Mouse (Mus musculus) intestine, embryonic 14.5 days (tissue): ENCODE measurements around the gene Rasip1. TPM values are rescaled to one million over a fixed set of nuclear protein-coding genes. Genes with fewer than 3 reads are reported as not detected.
A peak's percentile ranks its signal among the peaks of the same experiment; 100 is the strongest.

Source experiments
- ATAC-seq: fragments of 200-750 bp; cut with Nextera tagmentation; replicated peaks from 2 replicates; pipeline ENCODE4 v1.8.0; 2017; ENCODE audit warnings: low read depth, moderate number of reproducible peaks, moderate TSS enrichment, moderate library complexity; ENCODE audit not compliant: low FRiP score, low TSS enrichment
- DNase-seq: peaks from one replicate; pipeline ENCODE4 v3.0.0-alpha.2; 2018; ENCODE audit warnings: low spot score
- H3K27ac ChIP-seq: fragments of 300-500 bp; sonication (generic); 2 replicates; pipeline ENCODE4 v1.5.1; 2014; ENCODE audit warnings: low read depth, mild to moderate bottlenecking, control low read depth
- H3K27me3 ChIP-seq: fragments of 300-500 bp; sonication (generic); replicated peaks from 2 replicates; pipeline ENCODE4 v1.6.1; 2014; ENCODE audit warnings: low read length, control low read depth; ENCODE audit not compliant: control insufficient read depth, insufficient read depth
- H3K36me3 ChIP-seq: fragments of 300-500 bp; sonication (generic); 2 replicates; pipeline ENCODE4 v1.6.1; 2014; ENCODE audit warnings: low read length, control low read depth; ENCODE audit not compliant: control insufficient read depth, insufficient read depth
- H3K4me1 ChIP-seq: fragments of 300-500 bp; sonication (generic); replicated peaks from 2 replicates; pipeline ENCODE4 v1.6.1; 2014; ENCODE audit warnings: low read length, control low read depth, mixed read lengths; ENCODE audit not compliant: control insufficient read depth, insufficient read depth
- H3K4me2 ChIP-seq: fragments of 300-500 bp; sonication (generic); 2 replicates; pipeline ENCODE4 v1.6.1; 2014; ENCODE audit warnings: low read length
- H3K4me3 ChIP-seq: fragments of 300-500 bp; sonication (generic); 2 replicates; pipeline ENCODE4 v1.5.1; 2014; ENCODE audit warnings: low read depth, low read length, control low read depth, mixed read lengths
- H3K9ac ChIP-seq: fragments of 300-500 bp; sonication (generic); 2 replicates; pipeline ENCODE4 v1.6.1; 2014; ENCODE audit warnings: mild to moderate bottlenecking, low read length
- H3K9me3 ChIP-seq: fragments of 300-500 bp; sonication (generic); 2 replicates; pipeline ENCODE4 v1.6.1; 2016; ENCODE audit warnings: low read length, control low read depth; ENCODE audit not compliant: control insufficient read depth
- WGBS: fragments of 180-500 bp; shearing (Covaris S2); extraction: QIAGEN DNeasy Blood & Tissue Kit; methylation state at CpG from one replicate; pipeline ENCODE4 v1.1.7; 2014; 5-methylcytosine and 5-hydroxymethylcytosine counted together
- polyA plus RNA-seq: library from polyadenylated mRNA; unstranded; fragments of >200 nt; fragmentation: Nextera tagmentation; extraction: Ambion mirVana; gene quantifications from 2 replicates; pipeline ENCODE4 v1.2.1, GENCODE M21; 2014

The Rasip1 gene
- polyA plus RNA-seq, 1 experiment from 2014 or later: 9.1 TPM

GRCm38 (mm10) chr7:45665303-45666138, 38.2 kb downstream of the Rasip1 start:
- 42% methylated on average over 13 of the region's 13 CpGs for WGBS
- Histone ChIP-seq H3K4me2 (peak overlapping the region; percentile 34), H3K9ac (no peak overlapping the region), H3K27me3 (no peaks in the 10 kb centered on the region), H3K4me3 (no peak overlapping the region; the same call in 1 of the 2 replicates), H3K9me3 (no peaks in the 10 kb centered on the region), H3K4me1 (peaks cover 10% of the 10 kb centered on the region; the same call in 1 of the 2 replicates), H3K36me3 (no peaks in the 10 kb centered on the region), H3K27ac (no peak overlapping the region)
- DNase-seq (peak; percentile 56), ATAC-seq (no peak)

GRCm38 (mm10) chr7:45666161-45666560, 38.9 kb downstream of the Rasip1 start, which contains the start of gene Fut2:
Gene Fut2, minus strand, starts transcription at chr7:45666394.
- no peaks in the 10 kb centered on the region for H3K36me3 ChIP-seq
- 0 out of 2 replicates have a peak, but pooled peaks have one; percentile 9 for ATAC-seq
- no peak within 1 kb of the TSS for H3K9ac ChIP-seq
- H3K4me3 ChIP-seq: no peak within 1 kb of the TSS; the same call in 1 of the 2 replicates
- H3K4me1 ChIP-seq: peaks cover 10% of the 10 kb centered on the region; the same call in 1 of the 2 replicates
- H3K4me2 ChIP-seq: peak within 1 kb of the TSS; percentile 34
- no peak within 1 kb of the TSS for H3K27ac ChIP-seq
- WGBS: 70% methylated on average over 7 of the region's 7 CpGs
- no peaks in the 10 kb centered on the region for H3K27me3 ChIP-seq
- H3K9me3 ChIP-seq: no peaks in the 10 kb centered on the region
- DNase-seq: no peak

- H3K27ac ChIP-seq: no peak overlapping the region
- no peaks in the 10 kb centered on the region for H3K9me3 ChIP-seq
- H3K4me3 ChIP-seq: no peak overlapping the region
- no peak for ATAC-seq
- no peaks in the 10 kb centered on the region for H3K27me3 ChIP-seq
- H3K4me1 ChIP-seq: peaks cover 10% of the 10 kb centered on the region; the same call in 1 of the 2 replicates
- 73% methylated on average over 14 of the region's 14 CpGs for WGBS
- H3K36me3 ChIP-seq: no peaks in the 10 kb centered on the region
- no peak for DNase-seq
- no peak overlapping the region for H3K4me2 ChIP-seq
- no peak overlapping the region for H3K9ac ChIP-seq
These were observed 40.5 kb downstream of the Rasip1 start for GRCm38 (mm10) chr7:45667761-45668160.

GRCm38 (mm10) chr7:45668921-45669320, 41.6 kb downstream of the Rasip1 start:
- ATAC-seq (no peak), DNase-seq (no peak)
- peaks cover 10% of the 10 kb centered on the region; the same call in 1 of the 2 replicates for H3K4me1 ChIP-seq
- no peak overlapping the region for H3K27ac ChIP-seq
- H3K36me3 ChIP-seq: no peaks in the 10 kb centered on the region
- no peak overlapping the region for H3K4me2 ChIP-seq
- H3K4me3 ChIP-seq: no peak overlapping the region
- WGBS: 95% methylated on average over 9 of the region's 9 CpGs
- H3K9ac ChIP-seq: no peak overlapping the region
- no peaks in the 10 kb centered on the region for H3K27me3 ChIP-seq
- H3K9me3 ChIP-seq: no peaks in the 10 kb centered on the region

GRCm38 (mm10) chr7:45677627-45678295, 50.5 kb downstream of the Rasip1 start:
- Histone ChIP-seq H3K4me3 (no peak overlapping the region), H3K27ac (peak overlapping the region; percentile 8), H3K27me3 (no peaks in the 10 kb centered on the region), H3K36me3 (no peaks in the 10 kb centered on the region), H3K4me1 (peaks cover 9% of the 10 kb centered on the region), H3K9ac (no peak overlapping the region), H3K4me2 (no peak overlapping the region), H3K9me3 (no peaks in the 10 kb centered on the region)
- WGBS: 52% methylated on average over 7 of the region's 7 CpGs
- ATAC-seq (peak; percentile 64; the same call in 1 of the 2 replicates), DNase-seq (peak; percentile 60)

- Histone ChIP-seq H3K9ac (no peak overlapping the region), H3K4me1 (peaks cover 9% of the 10 kb centered on the region), H3K36me3 (no peaks in the 10 kb centered on the region), H3K4me3 (no peak overlapping the region), H3K9me3 (no peaks in the 10 kb centered on the region), H3K4me2 (no peak overlapping the region), H3K27ac (no peak overlapping the region), H3K27me3 (no peaks in the 10 kb centered on the region)
- no peak for DNase-seq
- WGBS: 92% methylated on average over 14 of the region's 14 CpGs
- ATAC-seq: no peak
These were observed 51.2 kb downstream of the Rasip1 start for GRCm38 (mm10) chr7:45678513-45678912.

GRCm38 (mm10) chr7:45679966-45680621, 52.8 kb downstream of the Rasip1 start:
- H3K4me3 ChIP-seq: no peak overlapping the region
- H3K4me1 ChIP-seq: peaks cover 10% of the 10 kb centered on the region
- no peaks in the 10 kb centered on the region for H3K9me3 ChIP-seq
- H3K9ac ChIP-seq: no peak overlapping the region
- no peaks in the 10 kb centered on the region for H3K27me3 ChIP-seq
- H3K27ac ChIP-seq: no peak overlapping the region
- no peak for DNase-seq
- no peak for ATAC-seq
- 71% methylated on average over 14 of the region's 14 CpGs for WGBS
- no peaks in the 10 kb centered on the region for H3K36me3 ChIP-seq
- H3K4me2 ChIP-seq: no peak overlapping the region

- 74% methylated on average over 8 of the region's 8 CpGs for WGBS
- ATAC-seq: no peak
These were observed 53.9 kb downstream of the Rasip1 start for GRCm38 (mm10) chr7:45681046-45681736.

More at GRCm38 (mm10) chr7:45681046-45681736, 53.9 kb downstream of the Rasip1 start:
- H3K4me1 ChIP-seq: peaks cover 21% of the 10 kb centered on the region
- no peak overlapping the region for H3K9ac ChIP-seq
- no peak overlapping the region for H3K4me3 ChIP-seq
- H3K36me3 ChIP-seq: no peaks in the 10 kb centered on the region
- H3K4me2 ChIP-seq: no peak overlapping the region
- no peak overlapping the region for H3K27ac ChIP-seq
- no peak for DNase-seq
- H3K27me3 ChIP-seq: no peaks in the 10 kb centered on the region
- H3K9me3 ChIP-seq: no peaks in the 10 kb centered on the region
